Comparison of ENCODE assay signal across 9 mouse cellular contexts in the genomic region with DNA sequence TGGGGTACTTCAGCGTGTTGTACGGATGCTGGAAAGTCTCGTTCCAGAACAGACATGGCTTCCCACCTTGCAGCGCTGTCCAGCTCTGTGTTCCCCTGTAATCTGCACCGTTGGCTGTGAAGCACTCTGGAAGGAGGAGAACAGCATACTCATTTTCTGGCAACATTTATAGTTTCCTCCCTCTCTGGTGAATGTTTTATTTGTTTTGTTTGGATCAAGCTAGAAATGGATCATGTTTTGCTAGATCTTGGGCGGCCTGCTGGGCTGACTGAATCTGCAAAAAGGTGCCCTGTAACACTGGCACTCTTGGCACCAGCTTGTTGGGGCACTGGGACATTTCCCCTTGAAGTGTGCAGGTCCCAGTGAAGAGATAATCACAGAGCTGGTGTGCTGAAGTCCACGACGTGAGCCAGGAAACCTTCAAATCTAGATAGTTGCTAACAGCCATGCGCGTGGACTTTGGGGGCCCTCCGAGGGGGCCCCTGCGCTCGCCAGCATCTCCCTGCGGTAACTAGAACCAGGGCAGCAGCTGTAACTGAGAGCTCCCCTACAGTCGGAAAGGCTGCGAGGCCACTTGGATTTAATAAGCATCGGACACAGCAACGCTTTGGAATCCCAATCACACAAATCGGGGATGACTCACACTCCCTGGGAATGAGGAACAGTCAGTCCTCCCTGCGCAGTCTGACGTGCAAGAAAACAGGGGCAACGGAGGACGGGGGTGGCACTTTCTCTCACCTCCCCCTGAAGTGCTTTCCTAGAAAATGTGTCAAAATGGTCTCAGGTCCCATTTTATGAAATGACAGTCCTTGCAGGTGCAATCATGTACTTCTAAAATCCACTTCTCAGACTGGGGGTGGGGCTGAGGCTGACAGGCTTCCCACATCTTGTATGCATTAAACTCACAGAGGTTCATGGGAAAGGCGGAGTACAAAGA. TPM values are rescaled to one million over a fixed set of nuclear protein-coding genes. Genes with fewer than 3 reads are reported as not detected.
DNase-seq lines count a peak whose midpoint lies in the region; ATAC-seq lines count a peak whose summit lies in the region.
"Had no signal": no experiment of that assay in that cellular context is flagged by ENCODE, and none has a peak within 500 bp of the region (broad histone marks: within the 10 kb centered on the region; RNA-seq: fewer than 3 reads in every experiment).

No protein-coding gene starts in this region.

- no peak overlapping the region for H3K4me3 ChIP-seq in hindbrain, embryonic 13.5 days

- H3K27me3 ChIP-seq in hindbrain, embryonic 13.5 days, result no peaks in the 10 kb centered on the region

- peak; percentile 43 for DNase-seq in urinary bladder, adult 2 months (ENCODE audit: low spot score)
- no peak for DNase-seq in urinary bladder, postnatal 10 days (ENCODE audit: low spot score)
- peak; percentile 72 for DNase-seq in gastrocnemius, adult 18-20 months (ENCODE audit: low spot score)
- peak; percentile 47 for DNase-seq in layer of hippocampus, adult 9-11 months
- peak; percentile 32 to 45 for DNase-seq in lung, postnatal 4 days
- peak; percentile 43 for DNase-seq in urinary bladder, postnatal 25 days (ENCODE audit: low spot score)
- no peak for DNase-seq in cerebellum, adult 8-10 months

- ATAC-seq in hindbrain, embryonic 13.5 days (ENCODE audit: low FRiP score), result no peak

- H3K36me3 ChIP-seq in hindbrain, embryonic 13.5 days, result peaks cover 7% of the 10 kb centered on the region
- H3K36me3 ChIP-seq: G1E had no signal

- H3K27ac ChIP-seq in hindbrain, embryonic 13.5 days, result no peak overlapping the region

- H3K4me2 ChIP-seq in hindbrain, embryonic 13.5 days, result 0 out of 2 replicates have a peak overlapping the region, but pooled peaks have one; percentile 7

- WGBS in hindbrain, embryonic 13.5 days, result 75% methylated on average over 24 of the region's 24 CpGs

- H3K9ac ChIP-seq in hindbrain, embryonic 13.5 days, result no peak overlapping the region

- peaks cover 25% of the 10 kb centered on the region for H3K4me1 ChIP-seq in hindbrain, embryonic 13.5 days (replicated peaks)

- H3K9me3 ChIP-seq in hindbrain, embryonic 13.5 days, result no peaks in the 10 kb centered on the region
- H3K9me3 ChIP-seq: G1E had no signal

RNA-seq across cellular contexts. Expression of a gene that starts 17.3 kb away (rescaled TPM):
- polyA plus RNA-seq in urinary bladder, adult 2 months (2012; rRNA removed), result 36.7 and 39.8 TPM in 2 replicates
- 10 to 100 TPM; 43.0 to 53.7 TPM for total RNA-seq in gastrocnemius, adult 18-20 months (2021)
- 6.5 and 7.5 TPM in 2 replicates for polyA plus RNA-seq in hindbrain, embryonic 13.5 days (2015; fragmentation: Nextera tagmentation; extraction: Ambion mirVana)

Comparison
In these comparisons a context has a peak if more than half of its experiments do, and no peak if none do; other contexts are left out.
1. DNase-seq: peak in urinary bladder, adult 2 months (single experiment), gastrocnemius, adult 18-20 months (single experiment), layer of hippocampus, adult 9-11 months (single experiment), lung, postnatal 4 days (2 of 2) and urinary bladder, postnatal 25 days (single experiment); none in urinary bladder, postnatal 10 days (single experiment) and cerebellum, adult 8-10 months (single experiment).